Mouse (Mus musculus) lung, embryonic 15.5 days (tissue): Measurements from ENCODE around the gene Tmem8. TPM values are rescaled to one million over a fixed set of nuclear protein-coding genes. Genes with fewer than 3 reads are reported as not detected.

ENCODE experiments used
- ATAC-seq: fragments of 200-750 bp; cut with Nextera tagmentation; 2 replicates; pipeline ENCODE4 v1.8.0; 2017; ENCODE audit warnings: moderate number of reproducible peaks, borderline replicate concordance; ENCODE audit not compliant: low FRiP score, low TSS enrichment; ENCODE audit errors: extremely low read depth
- H3K27ac ChIP-seq: fragments of 300-500 bp; sonication (generic); 2 replicates; pipeline ENCODE4 v1.5.1; 2015; ENCODE audit warnings: moderate library complexity, mild to moderate bottlenecking, inconsistent platforms
- H3K27me3 ChIP-seq: fragments of 300-500 bp; sonication (generic); 2 replicates; pipeline ENCODE4 v1.6.1; 2015; ENCODE audit warnings: inconsistent platforms
- H3K36me3 ChIP-seq: fragments of 300-500 bp; sonication (generic); 2 replicates; pipeline ENCODE4 v1.6.1; 2015; ENCODE audit warnings: inconsistent platforms
- H3K4me1 ChIP-seq: fragments of 300-500 bp; sonication (generic); 2 replicates; pipeline ENCODE4 v1.6.1; 2015; ENCODE audit warnings: inconsistent platforms
- H3K4me2 ChIP-seq: fragments of 300-500 bp; sonication (generic); 2 replicates; pipeline ENCODE4 v1.6.1; 2015; ENCODE audit warnings: inconsistent platforms, mild to moderate bottlenecking, moderate library complexity
- H3K4me3 ChIP-seq: fragments of 300-500 bp; sonication (generic); 2 replicates; pipeline ENCODE4 v1.5.1; 2015; ENCODE audit warnings: mild to moderate bottlenecking, inconsistent platforms
- H3K9ac ChIP-seq: fragments of 300-500 bp; sonication (generic); 2 replicates; pipeline ENCODE4 v1.6.1; 2015; ENCODE audit warnings: inconsistent platforms
- H3K9me3 ChIP-seq: fragments of 300-500 bp; sonication (generic); 2 replicates; pipeline ENCODE4 v1.6.1; 2016; ENCODE audit warnings: inconsistent platforms
- WGBS: fragments of 180-500 bp; shearing (Covaris S2); methylation state at CpG from one replicate; pipeline ENCODE4 v1.1.7; 2015; 5-methylcytosine and 5-hydroxymethylcytosine counted together
- polyA plus RNA-seq: library from polyadenylated mRNA; unstranded; fragments of >200 nt; fragmentation: Nextera tagmentation; extraction: Ambion mirVana; gene quantifications from 2 replicates; pipeline ENCODE4 v1.2.1, GENCODE M21; 2015

Tmem8 gene
- polyA plus RNA-seq, 1 experiment from 2014 or later, result 2.7 TPM

GRCm38 (mm10) chr17:26162736-26163135 lies 49.6 kb downstream of the Tmem8 start:
- ATAC-seq, result no peak
- WGBS, result 73% methylated on average over 1 of the region's 1 CpGs
- peaks cover 3% of the 10 kb centered on the region; the same call in 1 of the 2 replicates for H3K36me3 ChIP-seq
- H3K27me3 ChIP-seq, result no peaks in the 10 kb centered on the region
- H3K27ac ChIP-seq, result no peak overlapping the region
- H3K4me2 ChIP-seq, result no peak overlapping the region
- H3K4me3 ChIP-seq, result no peak overlapping the region
- no peaks in the 10 kb centered on the region for H3K9me3 ChIP-seq
- H3K9ac ChIP-seq, result no peak overlapping the region
- H3K4me1 ChIP-seq, result no peaks in the 10 kb centered on the region

- Histone ChIP-seq H3K4me1 (no peaks in the 10 kb centered on the region), H3K27ac (no peak overlapping the region), H3K27me3 (no peaks in the 10 kb centered on the region), H3K36me3 (peaks cover 3% of the 10 kb centered on the region; the same call in 1 of the 2 replicates), H3K9me3 (no peaks in the 10 kb centered on the region), H3K4me3 (no peak overlapping the region), H3K9ac (no peak overlapping the region), H3K4me2 (no peak overlapping the region)
- ATAC-seq, result no peak
- WGBS, result 62% methylated on average over 2 of the region's 2 CpGs
Measured at GRCm38 (mm10) chr17:26168039-26168438, 54.9 kb downstream of the Tmem8 start.

Other genes with a start within 250 kb of the Tmem8 start
- 18.1 and 21.7 TPM in 2 replicates for gene Mcrip2, start 244.5 kb upstream of the Tmem8 start, polyA plus RNA-seq
- 51.4 and 53.5 TPM in 2 replicates for gene Mettl26, start 238.2 kb upstream of the Tmem8 start, polyA plus RNA-seq
- 0.35 and 0.40 TPM in 2 replicates for gene Wfikkn1, start 232.4 kb upstream of the Tmem8 start, polyA plus RNA-seq
- gene Rab40c, start 193.6 kb upstream of the Tmem8 start, polyA plus RNA-seq, result 25.6 and 27.4 TPM in 2 replicates
- 62.7 and 65.0 TPM in 2 replicates for gene Pigq, start 168.4 kb upstream of the Tmem8 start, polyA plus RNA-seq
- 0.51 TPM in 1 of 2 replicates, not detected in the other for gene Nhlrc4, start 168.3 kb upstream of the Tmem8 start, polyA plus RNA-seq
- gene A930017K11Rik, start 160.7 kb upstream of the Tmem8 start, polyA plus RNA-seq, result 0.09 TPM in 1 of 2 replicates, not detected in the other
- 20.8 and 21.9 TPM in 2 replicates for gene Capn15, start 127.5 kb upstream of the Tmem8 start, polyA plus RNA-seq
- 12.3 and 13.5 TPM in 2 replicates for gene Rab11fip3, start 43.7 kb upstream of the Tmem8 start, polyA plus RNA-seq
- gene Decr2, start 23.0 kb upstream of the Tmem8 start, polyA plus RNA-seq, result 32.3 and 34.0 TPM in 2 replicates
- 85.0 and 92.3 TPM in 2 replicates for gene Nme4, start 17.7 kb upstream of the Tmem8 start, polyA plus RNA-seq
- gene Mrpl28, start 10.2 kb downstream of the Tmem8 start, polyA plus RNA-seq, result 209 and 210 TPM in 2 replicates
- 16.5 and 18.9 TPM in 2 replicates for gene Axin1, start 25.4 kb downstream of the Tmem8 start, polyA plus RNA-seq
- gene Pdia2, start 85.8 kb downstream of the Tmem8 start, polyA plus RNA-seq, result 0.39 and 0.78 TPM in 2 replicates
- 11.7 and 12.8 TPM in 2 replicates for gene Rgs11, start 89.7 kb downstream of the Tmem8 start, polyA plus RNA-seq
- gene Arhgdig, start 94.5 kb downstream of the Tmem8 start, polyA plus RNA-seq, result 13.1 and 13.3 TPM in 2 replicates
- 44.4 and 44.7 TPM in 2 replicates for gene Fam234a, start 130.9 kb downstream of the Tmem8 start, polyA plus RNA-seq
- 88.3 and 90.1 TPM in 2 replicates for gene Luc7l, start 139.6 kb downstream of the Tmem8 start, polyA plus RNA-seq